Mouse (Mus musculus) thymus, postnatal 36 days (tissue): ENCODE results near the gene Vamp4.
"Not testable (repeated sequence)": the region's sequence is repeated elsewhere in the genome, so short reads cannot be mapped to it uniquely, and the experiment has no call there.

ENCODE experiments used
- DNase-seq, 2 experiments: peaks; one replicate each; pipeline ENCODE4 v3.0.0; 2022; ENCODE audit warnings: mixed read lengths in 2 of 2

The Vamp4 gene

DNA sequence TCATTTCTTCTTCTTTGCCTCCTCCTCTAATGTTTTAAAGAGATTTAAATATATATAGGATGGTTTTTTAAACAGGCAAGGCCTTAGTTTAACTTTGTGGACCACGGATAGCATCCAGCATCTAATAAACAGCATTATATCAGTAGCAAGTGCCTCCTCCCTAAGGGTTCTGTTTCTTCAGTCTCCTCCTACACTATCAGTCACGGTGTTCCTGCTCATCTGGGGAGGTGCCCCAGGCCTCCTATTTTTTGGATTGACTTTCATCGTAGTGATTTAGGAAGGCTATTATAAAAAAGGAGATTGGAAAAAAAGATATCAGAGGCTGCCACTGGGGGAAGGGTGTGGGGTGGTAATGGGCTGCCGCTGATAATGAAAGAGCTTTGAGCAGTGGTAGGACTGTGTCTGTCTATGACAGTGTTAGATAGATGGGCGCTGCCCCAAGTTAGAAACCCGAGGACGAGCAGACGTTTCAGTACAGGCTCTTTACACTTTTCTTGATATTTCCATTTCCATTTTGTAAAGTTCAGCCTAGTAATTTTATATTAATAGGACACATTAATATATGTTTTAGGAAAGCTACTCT, 20.2 kb downstream of the Vamp4 start:
- no peak for DNase-seq

DNA sequence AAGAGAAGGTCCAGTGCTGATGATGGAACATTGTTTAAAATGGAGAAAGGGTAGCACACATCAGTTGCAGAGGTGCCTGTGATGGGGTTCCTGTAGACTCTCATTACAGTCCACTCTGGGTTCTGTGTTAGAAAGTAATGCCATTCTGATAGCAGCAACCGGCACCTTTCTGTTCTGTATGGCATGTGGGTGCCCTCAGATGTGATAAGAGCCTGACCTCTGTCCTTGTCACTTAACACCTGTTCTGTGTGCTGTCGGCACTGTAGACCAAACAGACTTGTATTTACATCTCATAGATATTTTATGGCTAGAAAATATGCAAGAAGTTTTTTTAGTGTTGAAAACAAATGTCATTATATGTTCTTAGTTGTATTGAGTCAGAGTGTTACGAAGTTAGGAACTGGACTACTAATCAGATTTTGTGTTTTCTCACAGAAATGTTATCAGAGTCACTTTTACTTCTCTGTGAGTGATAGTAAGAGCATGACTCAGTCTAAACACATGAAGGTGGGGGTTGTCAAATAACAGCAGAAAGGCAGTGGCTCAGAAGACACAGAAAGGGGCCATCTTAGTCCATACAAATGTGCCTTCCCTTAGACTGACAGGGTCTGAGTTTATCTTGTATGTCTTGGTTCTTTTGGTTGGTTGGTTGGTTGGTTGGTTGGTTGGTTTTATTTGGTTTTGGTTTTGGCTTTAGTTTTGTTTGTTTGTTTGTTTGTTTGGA, 27.2 kb downstream of the Vamp4 start:
- DNase-seq, result no peak

GRCm38 (mm10) chr1:162599617-162600016, 29.3 kb downstream of the Vamp4 start:
- DNase-seq, result no peak

GRCm38 (mm10) chr1:162601288-162601687, 31.0 kb downstream of the Vamp4 start:
- DNase-seq, result no peak

DNA sequence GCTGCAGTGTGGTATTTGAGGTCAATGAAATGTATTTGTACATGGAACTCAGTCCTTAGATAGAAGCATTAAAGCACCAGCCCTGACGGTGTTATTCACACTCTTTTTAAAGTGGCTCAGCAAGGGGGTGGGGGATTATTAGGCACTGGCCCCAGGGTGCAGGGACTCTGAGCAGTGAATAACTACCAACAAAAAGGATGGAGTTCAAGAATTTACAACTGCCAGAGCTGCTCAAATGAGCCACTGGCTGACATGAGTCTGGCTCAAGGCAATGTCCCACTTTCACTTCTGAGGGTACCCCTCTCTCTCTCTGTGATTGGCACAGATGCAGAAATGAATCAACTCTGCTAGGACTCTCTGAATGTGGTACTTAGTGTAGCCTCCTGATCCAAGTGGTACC, 37.8 kb downstream of the Vamp4 start:
- DNase-seq, result no peak

DNA sequence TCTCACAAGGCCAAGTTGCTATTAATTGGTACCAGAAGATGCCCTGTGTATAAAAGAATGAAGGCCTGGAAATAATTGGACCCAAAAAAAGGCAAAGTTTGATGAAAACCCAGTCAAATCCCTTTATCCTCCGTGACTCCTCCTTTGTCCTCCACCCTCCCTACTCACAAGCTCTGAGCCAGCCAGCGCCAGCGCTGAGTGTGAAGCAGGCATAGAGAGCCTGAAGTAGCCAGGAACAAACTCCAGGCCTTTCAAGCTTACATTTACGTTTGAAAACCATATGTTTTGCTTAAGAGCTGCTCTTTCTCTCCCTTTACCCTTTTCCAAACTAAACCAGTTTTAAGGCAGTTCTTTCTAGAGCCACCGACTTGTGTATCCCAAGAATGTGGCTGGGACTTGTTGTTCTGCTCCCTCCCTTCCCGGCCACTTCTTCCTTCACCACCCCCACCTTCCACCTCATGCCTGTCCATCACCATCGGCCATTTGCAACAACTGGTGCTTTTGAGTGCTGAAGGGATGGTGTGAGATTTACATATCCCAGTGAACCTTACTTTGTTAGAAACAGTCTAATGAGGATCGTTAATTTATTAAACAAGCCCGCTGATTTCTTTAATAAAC, 39.4 kb downstream of the Vamp4 start:
- no peak for DNase-seq

GRCm38 (mm10) chr1:162611191-162611590, 40.9 kb downstream of the Vamp4 start:
- no peak for DNase-seq

DNA sequence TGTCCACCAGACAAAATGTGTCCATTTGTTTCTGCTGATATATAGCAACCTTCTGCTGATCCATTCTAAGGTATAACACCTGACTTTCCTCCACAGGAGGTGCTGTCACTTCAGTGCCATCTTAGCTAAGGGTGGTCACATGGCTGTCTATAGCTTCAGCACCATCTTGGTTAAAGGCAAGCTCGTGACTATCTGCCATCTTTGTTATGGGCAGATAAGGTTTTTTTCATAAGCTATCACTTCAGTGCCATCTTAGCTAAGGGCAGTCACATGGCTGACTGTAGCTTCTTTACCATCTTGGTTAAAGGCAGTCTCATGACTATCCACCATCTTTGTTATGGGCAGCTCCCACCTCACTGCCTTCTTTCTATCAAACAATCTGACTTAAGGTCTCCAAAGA, 45.2 kb downstream of the Vamp4 start:
- DNase-seq, result no peak

GRCm38 (mm10) chr1:162620487-162620886, 50.2 kb downstream of the Vamp4 start:
- DNase-seq, result no peak

GRCm38 (mm10) chr1:162623895-162624294, 53.6 kb downstream of the Vamp4 start:
- no peak for DNase-seq

GRCm38 (mm10) chr1:162625229-162625628, 54.9 kb downstream of the Vamp4 start:
- DNase-seq, result peak; percentile 17 to 18

DNA sequence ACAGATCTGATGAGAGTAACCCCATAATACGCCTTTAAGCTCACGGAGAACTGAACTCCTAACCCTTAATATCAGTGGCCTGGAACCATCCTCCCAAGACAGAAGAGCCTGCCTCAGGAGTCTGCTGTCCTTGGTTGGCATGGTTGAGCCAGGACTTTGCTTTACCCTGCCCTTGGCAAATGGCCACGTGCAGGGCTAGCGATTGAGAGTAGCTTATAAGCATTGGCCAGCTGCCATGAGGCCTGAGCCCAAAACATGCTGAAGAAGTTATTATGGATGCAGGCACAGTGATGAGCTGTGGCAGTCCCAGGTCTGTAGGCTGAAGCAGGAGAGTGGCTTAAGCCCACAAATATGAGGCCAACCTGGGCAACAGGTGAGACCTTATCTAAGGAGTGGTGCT, 57.5 kb downstream of the Vamp4 start:
- DNase-seq, result not testable (repeated sequence)

DNA sequence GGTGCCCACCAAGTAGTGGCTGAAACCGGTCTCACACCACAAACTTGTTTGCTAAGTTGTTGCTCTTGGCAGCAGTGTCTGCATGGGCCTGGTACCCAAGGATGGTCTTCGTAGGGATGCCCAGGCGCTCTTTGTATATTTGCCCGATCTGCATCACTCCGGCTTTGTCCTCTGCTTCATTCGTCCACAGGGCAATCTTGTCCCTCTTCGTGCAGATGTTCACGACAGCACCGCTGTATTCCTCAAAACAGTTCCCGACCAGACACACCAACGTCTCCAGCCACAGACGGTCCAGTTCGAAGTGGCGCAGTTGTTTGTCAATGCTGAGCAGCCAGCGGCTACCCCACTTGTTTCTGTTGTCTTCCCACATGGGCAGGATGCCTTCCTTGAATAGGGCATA, 58.0 kb downstream of the Vamp4 start:
- DNase-seq, result not testable (repeated sequence)

GRCm38 (mm10) chr1:162635291-162635931, 65.1 kb downstream of the Vamp4 start:
- not testable (repeated sequence) for DNase-seq

GRCm38 (mm10) chr1:162636516-162636915, 66.2 kb downstream of the Vamp4 start:
- no peak for DNase-seq

- no peak for DNase-seq
Measured at GRCm38 (mm10) chr1:162638535-162638934, 68.2 kb downstream of the Vamp4 start.

DNA sequence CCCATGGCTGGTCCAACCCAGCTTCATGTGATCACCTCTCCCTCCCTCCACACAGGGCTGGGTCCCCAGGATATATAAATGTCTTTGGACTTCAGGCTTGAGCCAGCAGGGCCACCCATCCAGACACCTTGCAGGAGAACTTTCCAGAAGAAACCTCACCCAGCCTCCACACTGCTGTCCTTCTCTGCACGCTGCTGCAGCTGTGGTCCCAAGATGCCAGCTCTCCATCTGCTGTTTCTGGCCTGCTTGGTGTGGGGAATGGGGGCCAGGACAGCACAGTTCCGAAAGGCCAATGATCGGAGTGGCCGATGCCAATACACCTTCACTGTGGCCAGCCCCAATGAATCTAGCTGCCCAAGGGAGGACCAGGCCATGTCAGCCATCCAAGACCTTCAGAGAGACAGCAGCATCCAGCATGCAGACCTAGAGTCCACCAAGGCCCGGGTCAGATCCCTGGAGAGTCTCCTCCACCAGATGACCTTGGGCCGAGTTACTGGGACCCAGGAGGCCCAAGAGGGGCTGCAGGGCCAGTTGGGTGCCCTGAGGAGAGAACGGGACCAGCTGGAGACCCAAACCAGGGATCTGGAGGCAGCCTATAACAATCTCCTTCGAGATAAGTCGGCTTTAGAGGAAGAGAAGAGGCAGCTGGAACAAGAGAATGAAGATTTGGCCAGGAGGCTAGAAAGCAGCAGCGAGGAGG, 68.9 kb downstream of the Vamp4 start, which contains the start of gene Myoc:
Myoc (plus strand) TSS at position 105 of the 700 bp plus-strand sequence.
- no peak for DNase-seq

DNA sequence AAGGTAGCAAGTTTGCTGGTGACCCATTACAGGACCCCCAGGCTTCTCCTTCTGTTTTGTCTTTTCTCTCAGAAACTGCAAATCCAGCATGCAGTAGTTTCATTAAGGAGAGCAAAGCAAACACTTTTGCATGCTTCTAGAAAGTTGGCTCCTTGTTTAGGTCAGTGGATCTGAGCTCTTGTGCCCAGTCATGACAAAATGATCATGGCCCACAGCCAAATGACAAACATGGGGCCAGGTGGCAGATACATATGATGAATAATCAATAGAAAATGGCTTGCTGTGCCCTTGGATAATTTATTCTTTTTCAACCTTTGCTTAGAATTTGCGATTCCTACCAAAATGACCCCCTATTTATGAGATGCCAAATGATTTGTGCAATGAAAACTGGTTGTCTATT, 69.5 kb downstream of the Vamp4 start:
- no peak for DNase-seq

DNA sequence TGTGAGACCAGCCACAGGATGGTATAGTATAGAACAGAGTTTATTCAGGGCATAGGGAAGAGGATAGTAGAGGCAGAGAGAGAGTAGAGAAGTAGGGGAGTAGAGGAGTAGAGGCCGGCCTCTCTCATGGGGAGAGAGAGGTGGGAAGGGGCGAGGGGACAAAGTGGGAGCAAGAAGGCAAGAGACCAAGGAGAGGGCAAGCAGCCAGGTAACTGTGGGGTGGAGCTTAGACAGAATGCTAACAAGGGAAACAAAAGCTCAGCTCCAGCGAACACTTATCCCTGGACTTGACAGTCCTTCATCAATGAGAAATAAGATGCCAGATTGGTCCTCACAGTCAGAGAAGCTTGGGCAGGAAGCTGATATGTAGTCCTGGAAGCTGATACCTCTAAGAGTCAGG, 72.3 kb downstream of the Vamp4 start:
- DNase-seq, result no peak

DNA sequence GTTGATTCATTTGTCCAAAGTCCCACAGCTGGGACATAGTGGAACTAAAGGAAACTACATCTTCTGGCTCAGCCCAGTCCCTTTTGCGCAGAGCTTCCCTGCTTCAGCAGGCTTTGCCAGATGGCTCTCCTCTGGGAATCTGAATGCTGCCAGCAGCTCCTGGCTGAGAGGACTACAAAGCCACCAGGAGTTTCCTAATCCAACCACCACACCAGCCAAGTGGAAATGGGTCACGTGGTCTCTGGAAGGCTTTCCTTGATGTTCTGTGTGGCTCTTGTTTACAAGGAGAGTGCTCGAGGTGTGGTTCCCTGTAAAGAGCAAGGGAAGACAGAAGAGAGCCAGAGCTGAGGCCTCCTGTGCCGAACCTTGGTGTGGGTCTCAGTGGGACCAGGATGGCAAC, 73.4 kb downstream of the Vamp4 start:
- DNase-seq, result no peak

GRCm38 (mm10) chr1:162646083-162646686, 75.9 kb downstream of the Vamp4 start:
- DNase-seq, result peak; percentile 21 to 41

GRCm38 (mm10) chr1:162648416-162648815, 78.1 kb downstream of the Vamp4 start:
- DNase-seq, result no peak
